Mouse (Mus musculus): Measurements from ENCODE around the gene Gm10282.

GRCm38 (mm10) chr8:72331631-72332030 is 26.6 kb upstream of the Gm10282 start:
- TF ChIP-seq CTCF (IDR thresholded peaks at IDR 0.05; ENCODE audit: low read depth, low read length) = no peak
- no peak for TF ChIP-seq POLR2A (IDR thresholded peaks at IDR 0.05; ENCODE audit: borderline replicate concordance, low read depth, low read length)
